Mouse (Mus musculus): ENCODE data around the gene Ttyh1.

The Ttyh1 gene

GRCm38 (mm10) chr7:4119344-4119902 lies at the start of gene Ttyh1:
TSS of gene Ttyh1 (plus strand) at chr7:4119408.
- in situ Hi-C loops (cut with MboI, MseI) = no loop called here

- in situ Hi-C loops (cut with MboI, MseI) = no loop called here
Observed at GRCm38 (mm10) chr7:4071066-4071465, 48.1 kb upstream of the Ttyh1 start.

- in situ Hi-C loops (cut with MboI, MseI) = no loop called here
Observed at GRCm38 (mm10) chr7:4073144-4073543, 46.1 kb upstream of the Ttyh1 start.

GRCm38 (mm10) chr7:4079511-4079910 lies 39.7 kb upstream of the Ttyh1 start:
- in situ Hi-C loops (cut with MboI, MseI) = no loop called here

- in situ Hi-C loops (cut with MboI, MseI) = no loop called here
Observed at GRCm38 (mm10) chr7:4080552-4080951, 38.7 kb upstream of the Ttyh1 start.

GRCm38 (mm10) chr7:4081706-4082105 lies 37.5 kb upstream of the Ttyh1 start:
- in situ Hi-C loops (cut with MboI, MseI) = no loop called here

- in situ Hi-C loops (cut with MboI, MseI) = no loop called here
Observed at GRCm38 (mm10) chr7:4082804-4083203, 36.4 kb upstream of the Ttyh1 start.

GRCm38 (mm10) chr7:4084161-4084560 lies 35.0 kb upstream of the Ttyh1 start:
- in situ Hi-C loops (cut with MboI, MseI) = no loop called here

- in situ Hi-C loops (cut with MboI, MseI) = no loop called here
Observed at GRCm38 (mm10) chr7:4085562-4085961, 33.6 kb upstream of the Ttyh1 start.

- in situ Hi-C loops (cut with MboI, MseI) = no loop called here
Observed at GRCm38 (mm10) chr7:4087238-4087895, 31.8 kb upstream of the Ttyh1 start.

GRCm38 (mm10) chr7:4087896-4088480 lies 31.2 kb upstream of the Ttyh1 start:
- in situ Hi-C loops (cut with MboI, MseI) = no loop called here

- in situ Hi-C loops (cut with MboI, MseI) = no loop called here
Observed at GRCm38 (mm10) chr7:4088679-4089078, 30.5 kb upstream of the Ttyh1 start.

- in situ Hi-C loops (cut with MboI, MseI) = no loop called here
Observed at GRCm38 (mm10) chr7:4091170-4091569, 28.0 kb upstream of the Ttyh1 start.

GRCm38 (mm10) chr7:4098301-4098700 lies 20.9 kb upstream of the Ttyh1 start:
- in situ Hi-C loops (cut with MboI, MseI) = loop anchor here (5.0 kb wide), 1 partner anchor 71 kb away; no protein-coding TSS in a partner anchor

GRCm38 (mm10) chr7:4098832-4099231 lies 20.4 kb upstream of the Ttyh1 start:
- in situ Hi-C loops (cut with MboI, MseI) = loop anchor here (5.0 kb wide), 1 partner anchor 72 kb away; no protein-coding TSS in a partner anchor

- in situ Hi-C loops (cut with MboI, MseI) = no loop called here
Observed at GRCm38 (mm10) chr7:4101144-4101543, 18.1 kb upstream of the Ttyh1 start.

GRCm38 (mm10) chr7:4103411-4103810 lies 15.8 kb upstream of the Ttyh1 start:
- in situ Hi-C loops (cut with MboI, MseI) = no loop called here

- in situ Hi-C loops (cut with MboI, MseI) = no loop called here
Observed at GRCm38 (mm10) chr7:4111766-4112165, 7.4 kb upstream of the Ttyh1 start.

- in situ Hi-C loops (cut with MboI, MseI) = no loop called here
Observed at GRCm38 (mm10) chr7:4117050-4117814, 2.0 kb upstream of the Ttyh1 start.

GRCm38 (mm10) chr7:4119976-4120921 lies 1.0 kb downstream of the Ttyh1 start:
- in situ Hi-C loops (cut with MboI, MseI) = no loop called here

GRCm38 (mm10) chr7:4122076-4122768 lies 3.0 kb downstream of the Ttyh1 start:
- in situ Hi-C loops (cut with MboI, MseI) = no loop called here
